Mouse (Mus musculus) heart, postnatal 25 days (tissue): ENCODE measurements around the gene Gpr3. TPM values are rescaled to one million over a fixed set of nuclear protein-coding genes. Genes with fewer than 3 reads are reported as not detected.

ENCODE experiments used
- DNase-seq: peaks from one replicate; pipeline ENCODE4 v3.0.0; 2022; ENCODE audit warnings: low spot score
- intact Hi-C: fragments of 180-260 bp; cut with DNase I; formaldehyde crosslinking; loops from one replicate; pipeline ENCODE4 v1.15.1; 2025
- total RNA-seq, 2 experiments: library from RNA; stranded (reverse); gene quantifications; 2 replicates each; pipeline ENCODE4 v1.2.3; 2021

Gene Gpr3
- under 1 TPM in 1 of 2 experiments, not detected in 1; 0.22 TPM for total RNA-seq

- intact Hi-C loops, result loop anchor here (10.0 kb wide), 1 partner anchor 267 kb away; no protein-coding TSS in a partner anchor
- DNase-seq, result no peak
These were observed at the start of gene Gpr3, which contains the start of gene Cd164l2 for GRCm38 (mm10) chr4:133211751-133212561. TSS of gene Gpr3 (minus strand) at chr4:133212536. TSS of gene Cd164l2 (plus strand) at chr4:133212131.

DNA sequence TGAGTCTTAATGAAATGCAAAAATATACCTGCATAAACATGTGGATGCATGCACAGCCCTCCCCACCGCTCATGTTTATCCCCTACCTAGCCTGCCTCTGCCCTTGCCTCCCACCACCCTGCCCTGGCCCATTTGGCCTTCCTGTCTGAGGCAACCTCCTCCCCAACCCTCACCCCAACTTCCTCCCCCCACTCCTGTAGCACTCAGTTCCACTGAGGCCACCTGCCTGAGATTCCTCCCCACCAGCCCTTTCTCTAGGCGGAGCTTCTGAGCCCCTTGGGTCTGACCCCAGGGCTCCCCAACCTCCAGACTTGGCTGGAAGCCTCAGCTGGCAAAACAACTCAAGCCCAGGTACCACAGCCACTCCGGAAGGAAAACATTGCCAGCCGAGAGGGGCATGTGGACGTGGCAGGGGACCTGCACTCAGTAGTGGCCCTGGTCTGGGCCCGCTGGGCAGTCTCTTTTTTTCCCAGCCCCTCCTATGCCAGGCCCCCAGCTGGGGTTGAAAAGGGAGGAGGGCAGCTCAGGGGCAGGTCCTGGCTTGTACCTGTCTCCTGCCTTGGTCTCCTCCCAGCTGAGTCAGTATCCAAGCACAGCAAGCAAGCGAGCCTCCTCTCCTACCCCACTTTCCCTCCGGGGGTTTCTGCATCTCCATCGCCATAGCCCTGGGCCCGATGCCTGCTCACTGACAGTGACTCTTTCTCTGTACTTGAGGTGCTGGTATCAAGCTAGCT lies 49.5 kb upstream of the Gpr3 start:
- intact Hi-C loops, result no loop called here
- no peak for DNase-seq

DNA sequence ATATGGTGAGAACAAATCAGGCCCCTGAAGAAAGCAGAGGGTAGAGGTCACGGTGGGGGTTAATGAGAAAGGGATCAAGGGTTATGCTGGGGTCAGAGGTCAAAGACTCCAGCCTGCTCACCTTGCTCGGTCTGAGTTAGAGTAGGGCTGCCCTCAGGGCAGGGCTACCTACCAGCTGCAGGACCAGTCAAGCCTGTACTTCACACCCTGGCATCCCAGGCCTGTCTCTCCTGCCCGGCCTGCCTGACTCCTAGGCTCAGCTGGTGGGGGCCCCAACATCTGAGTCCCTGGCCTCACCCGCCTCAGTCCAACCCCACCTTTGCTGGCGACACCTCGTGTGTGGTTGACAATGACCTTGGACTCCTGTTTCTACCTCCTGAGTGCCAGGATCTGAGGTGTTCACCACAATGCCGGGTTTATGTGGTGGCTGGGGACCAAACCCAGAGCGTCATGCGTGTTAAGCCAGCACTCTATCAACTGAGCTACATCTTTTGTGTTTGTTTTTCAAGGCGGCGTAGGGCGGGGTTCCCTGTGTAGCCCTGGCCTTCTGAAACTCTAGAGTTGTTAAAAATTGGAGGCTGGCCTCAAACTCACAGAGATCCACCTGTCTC lies 45.6 kb upstream of the Gpr3 start:
- no peak for DNase-seq
- intact Hi-C loops, result no loop called here

DNA sequence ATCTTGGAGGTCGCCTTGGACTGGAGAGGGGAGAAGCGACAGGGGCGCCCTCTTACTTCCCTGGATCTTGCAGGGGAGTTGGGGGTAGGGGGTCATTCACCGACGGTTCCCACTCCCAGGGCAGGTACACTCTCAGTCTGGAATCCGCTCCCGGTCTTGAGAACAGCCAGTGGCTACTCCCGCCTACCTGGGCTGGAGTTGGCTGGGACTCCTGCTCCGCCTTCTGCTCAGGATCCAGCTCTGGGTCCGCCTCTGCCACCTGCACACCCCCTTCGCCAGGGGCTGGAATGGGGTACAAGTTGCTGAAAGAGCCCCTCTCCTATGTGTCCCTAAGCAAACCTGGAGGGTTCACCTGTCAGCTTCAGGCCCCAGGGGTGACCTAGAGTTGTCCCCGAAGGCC lies 44.9 kb upstream of the Gpr3 start:
- no peak for DNase-seq
- intact Hi-C loops, result no loop called here

DNA sequence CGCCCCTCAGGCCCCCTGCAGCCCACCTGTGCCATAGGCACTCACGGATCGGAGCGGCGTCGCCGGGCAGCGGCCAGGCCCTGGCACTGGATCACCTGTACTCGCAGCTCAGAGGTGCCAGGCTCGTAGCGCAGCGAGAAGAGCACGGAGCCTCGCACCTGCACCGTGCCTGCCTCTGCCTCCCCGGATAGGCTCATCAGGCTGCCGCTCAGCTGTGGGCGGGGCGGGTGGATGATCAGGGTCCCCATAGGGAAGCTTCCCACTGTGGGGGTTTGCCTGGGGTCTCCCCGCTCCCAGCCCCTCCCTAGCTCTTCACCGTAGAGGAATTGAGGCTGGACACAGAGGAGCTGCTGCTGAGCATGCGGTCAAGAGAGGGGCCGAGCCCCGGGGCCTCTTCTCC lies 44.5 kb upstream of the Gpr3 start:
- DNase-seq, result no peak
- intact Hi-C loops, result no loop called here

DNA sequence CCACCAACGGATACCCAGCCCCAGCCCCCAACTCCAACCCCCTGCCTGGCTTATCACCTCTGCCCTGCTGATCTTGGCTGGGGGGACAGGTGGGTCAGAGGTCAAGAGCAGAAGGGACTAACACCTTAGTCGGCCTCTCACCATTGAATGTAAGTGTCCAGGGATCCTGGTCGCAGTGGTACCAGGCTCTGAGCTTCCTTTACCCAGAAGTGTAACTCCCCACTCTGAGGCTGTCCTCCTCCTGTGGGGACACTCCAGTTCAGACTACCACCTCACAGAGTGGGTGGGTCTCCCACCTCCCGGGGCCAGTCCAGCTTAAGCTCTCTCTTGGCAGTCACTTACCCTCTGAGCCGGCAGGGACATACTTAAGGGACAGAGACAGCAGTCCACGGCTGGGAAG lies 43.1 kb upstream of the Gpr3 start:
- intact Hi-C loops, result no loop called here
- DNase-seq, result no peak

GRCm38 (mm10) chr4:133253412-133253811 lies 41.1 kb upstream of the Gpr3 start:
- intact Hi-C loops, result loop anchor here (2.0 kb wide), 1 partner anchor 37 kb away; no protein-coding TSS in a partner anchor
- DNase-seq, result no peak

GRCm38 (mm10) chr4:133252089-133252488 lies 39.8 kb upstream of the Gpr3 start:
- intact Hi-C loops, result loop anchor here (2.0 kb wide), 1 partner anchor 35 kb away; no protein-coding TSS in a partner anchor
- no peak for DNase-seq

DNA sequence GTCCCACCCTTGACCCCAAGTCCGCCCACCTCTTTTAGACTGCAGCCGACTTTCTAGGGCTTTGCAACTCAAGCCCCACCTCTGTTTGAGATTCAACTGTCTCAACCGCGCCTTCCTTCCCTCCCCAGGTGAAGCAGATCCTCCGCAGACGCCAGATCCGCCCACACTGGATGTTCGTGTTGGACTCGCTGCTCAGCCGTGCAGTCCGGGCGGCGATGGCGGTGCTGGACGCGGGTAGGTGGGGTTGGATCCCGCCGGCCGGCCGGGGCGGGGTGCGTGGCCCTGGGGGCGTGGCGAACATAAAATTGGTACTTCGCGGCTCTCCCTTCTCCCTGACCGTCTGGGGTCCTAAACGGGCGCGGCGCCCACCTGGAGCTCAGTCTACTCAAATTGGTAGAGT lies 38.9 kb upstream of the Gpr3 start:
- intact Hi-C loops, result loop anchor here (2.0 kb wide), 1 partner anchor 16 kb away; no protein-coding TSS in a partner anchor
- DNase-seq, result no peak

DNA sequence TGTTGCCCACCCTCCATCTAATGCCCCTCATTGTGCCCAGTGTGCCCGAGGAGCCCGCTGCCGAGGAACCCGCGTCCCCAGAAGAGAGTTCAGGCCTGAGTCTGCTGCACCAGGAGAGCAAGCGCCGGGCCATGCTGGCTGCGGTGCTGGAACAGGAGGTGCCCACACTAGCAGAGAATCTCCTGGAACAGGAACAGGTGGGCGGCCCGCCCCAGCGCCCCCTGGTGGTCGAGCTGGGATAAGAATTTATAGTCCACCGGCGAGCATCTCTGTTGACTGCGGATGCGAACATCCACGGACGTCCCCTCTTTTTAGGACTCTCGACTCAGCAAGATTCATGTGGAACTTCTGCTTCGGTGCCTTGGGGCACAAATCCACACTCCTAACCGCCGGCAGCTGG lies 38.3 kb upstream of the Gpr3 start:
- intact Hi-C loops, result loop anchor here (2.0 kb wide), 1 partner anchor 16 kb away; no protein-coding TSS in a partner anchor
- peak; percentile 65 for DNase-seq

GRCm38 (mm10) chr4:133247806-133248449 lies 35.6 kb upstream of the Gpr3 start:
- DNase-seq, result no peak
- intact Hi-C loops, result no loop called here

DNA sequence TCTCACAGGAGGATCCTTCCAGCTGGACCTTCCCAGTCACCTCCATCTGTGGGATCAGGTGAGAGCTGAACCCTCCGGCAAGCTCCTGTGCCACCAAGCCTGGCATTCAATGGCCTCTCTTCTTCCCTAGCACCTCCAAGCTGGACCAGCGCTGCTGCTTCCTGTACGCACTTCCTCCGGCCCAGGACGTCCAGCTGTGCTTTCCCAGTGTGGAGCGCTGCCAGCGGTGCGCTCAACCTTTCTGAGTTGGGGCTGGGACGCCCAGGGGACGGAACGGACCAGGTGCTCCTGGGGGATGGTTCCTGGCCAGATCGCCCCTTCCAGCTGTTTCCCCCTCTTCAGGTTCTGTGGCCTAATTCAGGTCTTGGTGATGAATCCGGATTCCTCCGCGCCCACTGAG lies 34.7 kb upstream of the Gpr3 start:
- peak; percentile 56 for DNase-seq
- intact Hi-C loops, result no loop called here

DNA sequence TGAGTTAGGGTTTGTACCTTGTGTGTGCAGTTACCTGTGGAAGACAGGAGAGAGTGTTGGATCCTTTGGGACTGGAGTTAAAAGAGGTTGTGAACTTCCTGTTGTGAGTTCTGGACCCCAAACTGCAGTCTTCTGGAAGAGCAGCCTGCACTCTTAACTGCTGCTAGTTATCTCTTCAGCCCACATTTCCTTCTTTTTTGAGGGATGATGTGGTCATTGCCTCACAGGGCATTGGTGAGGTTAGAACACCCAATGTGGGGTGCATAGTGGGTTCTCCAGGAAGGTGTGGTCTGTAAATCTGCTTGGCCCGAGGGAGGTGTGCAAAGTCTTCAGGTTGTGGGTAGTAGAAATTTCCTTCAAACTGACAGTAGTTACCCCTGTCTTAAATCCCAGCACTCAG lies 32.0 kb upstream of the Gpr3 start:
- DNase-seq, result no peak
- intact Hi-C loops, result no loop called here

GRCm38 (mm10) chr4:133243538-133243937 lies 31.2 kb upstream of the Gpr3 start:
- intact Hi-C loops, result no loop called here
- DNase-seq, result no peak

DNA sequence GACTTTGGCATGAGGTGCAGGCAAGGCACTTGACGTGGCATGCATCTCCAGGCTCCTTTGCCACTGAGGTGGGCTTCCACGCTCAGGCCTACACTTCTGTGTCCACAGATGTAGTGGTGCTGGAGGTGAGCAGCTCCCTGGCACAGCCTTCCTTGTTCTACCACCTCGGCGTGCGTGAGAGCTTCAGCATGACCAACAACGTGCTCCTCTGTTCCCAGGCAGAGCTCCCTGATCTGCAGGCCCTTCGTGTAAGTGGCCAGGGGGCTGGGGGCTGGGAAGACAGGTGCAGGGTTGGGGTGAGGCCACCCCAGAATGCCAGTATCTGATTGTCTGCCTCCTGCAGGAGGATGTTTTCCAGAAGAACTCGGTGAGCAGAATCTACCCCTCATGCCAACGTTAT lies 30.4 kb upstream of the Gpr3 start:
- DNase-seq, result no peak
- intact Hi-C loops, result no loop called here

- no peak for DNase-seq
- intact Hi-C loops, result no loop called here
These were observed 29.6 kb upstream of the Gpr3 start for GRCm38 (mm10) chr4:133241910-133242309.

- DNase-seq, result peak; percentile 87
- intact Hi-C loops, result no loop called here
These were observed 28.9 kb upstream of the Gpr3 start for GRCm38 (mm10) chr4:133240934-133241908.

GRCm38 (mm10) chr4:133240490-133240921 lies 28.2 kb upstream of the Gpr3 start, which contains the start of gene Map3k6:
TSS of gene Map3k6 (plus strand) at chr4:133240818.
- intact Hi-C loops, result no loop called here

GRCm38 (mm10) chr4:133237911-133238310 lies 25.6 kb upstream of the Gpr3 start:
- intact Hi-C loops, result no loop called here
- no peak for DNase-seq

More at GRCm38 (mm10) chr4:133240490-133240921, 28.2 kb upstream of the Gpr3 start, which contains the start of gene Map3k6:
- peak; percentile 96 for DNase-seq
